Mouse (Mus musculus): ENCODE data around the gene Oas2. TPM values are rescaled to one million over a fixed set of nuclear protein-coding genes. Genes with fewer than 3 reads are reported as not detected.
A peak's percentile ranks its signal among the peaks of the same experiment; 100 is the strongest.

Oas2 gene
- polyA plus RNA-seq, 1 experiment, result 22.4 TPM

- H3K27ac ChIP-seq (ENCODE audit: control insufficient read depth, insufficient read depth, low read length), result no peak overlapping the region
- WGBS, result 93% methylated on average over 3 of the region's 3 CpGs
- TF ChIP-seq CTCF (IDR thresholded peaks at IDR 0.05; ENCODE audit: borderline replicate concordance, control insufficient read depth, extremely low read depth, insufficient read depth, low read length, poor library complexity) (no peak), POLR2A (IDR thresholded peaks at IDR 0.05; ENCODE audit: control insufficient read depth, extremely low read depth, insufficient read depth, low read length, poor library complexity) (no peak)
Observed at GRCm38 (mm10) chr5:120769396-120769795, 19.7 kb upstream of the Oas2 start.

DNA sequence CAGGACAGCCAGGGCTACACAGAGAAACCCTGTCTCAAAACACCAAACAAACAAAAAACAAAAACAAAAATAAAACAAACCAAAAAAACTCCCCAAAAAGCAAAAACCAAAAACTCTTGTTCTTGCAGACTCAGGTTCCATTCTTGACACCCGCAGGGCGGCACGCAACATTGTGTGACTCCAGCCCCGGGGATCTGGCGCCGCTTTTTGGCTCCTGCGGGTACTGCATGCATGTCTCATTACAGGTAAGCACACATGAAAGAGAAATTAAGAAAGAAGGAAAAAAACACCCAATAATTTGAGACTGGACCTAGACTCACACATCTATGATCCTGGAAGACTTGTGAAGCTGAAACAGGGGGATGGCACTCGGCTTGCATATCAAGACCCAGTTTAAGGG lies 15.4 kb upstream of the Oas2 start:
- H3K27ac ChIP-seq (ENCODE audit: control insufficient read depth, insufficient read depth, low read length), result no peak overlapping the region
- WGBS, result 90% methylated on average over 8 of the region's 8 CpGs
- no peaks in the 10 kb centered on the region for H3K36me3 ChIP-seq (ENCODE audit: control insufficient read depth, insufficient read depth, low read length)
- no peak for TF ChIP-seq POLR2A (IDR thresholded peaks at IDR 0.05; ENCODE audit: control insufficient read depth, extremely low read depth, insufficient read depth, low read length, poor library complexity)
- TF ChIP-seq CTCF (IDR thresholded peaks at IDR 0.05; ENCODE audit: borderline replicate concordance, control insufficient read depth, extremely low read depth, insufficient read depth, low read length, poor library complexity), result no peak
- H3K27me3 ChIP-seq (ENCODE audit: control insufficient read depth, insufficient read depth, low read length), result no peaks in the 10 kb centered on the region
- H3K4me3 ChIP-seq (ENCODE audit: control insufficient read depth, insufficient read depth, low read length), result no peak overlapping the region
- DNase-seq, result no peak
- peaks cover 2% of the 10 kb centered on the region; the same call in 1 of the 2 replicates for H3K4me1 ChIP-seq (replicated peaks; ENCODE audit: control insufficient read depth, insufficient read depth, low read length)

More at GRCm38 (mm10) chr5:120769396-120769795, 19.7 kb upstream of the Oas2 start:
- Histone ChIP-seq H3K4me3 (ENCODE audit: control insufficient read depth, insufficient read depth, low read length) (no peak overlapping the region), H3K27me3 (ENCODE audit: control insufficient read depth, insufficient read depth, low read length) (no peaks in the 10 kb centered on the region), H3K4me1 (replicated peaks; ENCODE audit: control insufficient read depth, insufficient read depth, low read length) (no peaks in the 10 kb centered on the region), H3K36me3 (ENCODE audit: control insufficient read depth, insufficient read depth, low read length) (no peaks in the 10 kb centered on the region)
- DNase-seq, result no peak

DNA sequence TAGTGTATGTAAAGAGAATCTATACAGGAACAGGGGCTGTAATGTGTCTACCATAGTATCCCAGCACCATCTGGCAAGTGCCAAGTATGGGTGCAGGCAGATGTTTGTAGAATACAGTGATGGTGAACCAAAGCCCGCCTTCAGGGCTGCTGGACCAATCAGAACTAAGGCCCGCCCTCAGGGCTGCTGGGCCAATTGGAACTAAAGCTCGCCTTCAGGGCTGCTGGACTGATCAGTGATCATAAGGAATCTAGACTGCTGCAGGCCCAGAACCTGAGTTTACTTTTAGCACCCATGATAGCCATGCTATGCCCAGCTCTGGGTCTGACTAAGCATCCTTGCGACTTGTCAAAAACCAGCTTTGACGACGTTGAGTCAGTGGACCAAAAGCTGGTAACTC lies 12.2 kb upstream of the Oas2 start:
- Histone ChIP-seq H3K27me3 (ENCODE audit: control insufficient read depth, insufficient read depth, low read length) (no peaks in the 10 kb centered on the region), H3K4me1 (replicated peaks; ENCODE audit: control insufficient read depth, insufficient read depth, low read length) (peaks cover 2% of the 10 kb centered on the region; the same call in 1 of the 2 replicates), H3K4me3 (ENCODE audit: control insufficient read depth, insufficient read depth, low read length) (no peak overlapping the region), H3K36me3 (ENCODE audit: control insufficient read depth, insufficient read depth, low read length) (no peaks in the 10 kb centered on the region), H3K27ac (ENCODE audit: control insufficient read depth, insufficient read depth, low read length) (no peak overlapping the region)
- no peak for DNase-seq
- 95% methylated on average over 6 of the region's 6 CpGs for WGBS
- TF ChIP-seq POLR2A (IDR thresholded peaks at IDR 0.05; ENCODE audit: control insufficient read depth, extremely low read depth, insufficient read depth, low read length, poor library complexity) (no peak), CTCF (IDR thresholded peaks at IDR 0.05; ENCODE audit: borderline replicate concordance, control insufficient read depth, extremely low read depth, insufficient read depth, low read length, poor library complexity) (no peak)

DNA sequence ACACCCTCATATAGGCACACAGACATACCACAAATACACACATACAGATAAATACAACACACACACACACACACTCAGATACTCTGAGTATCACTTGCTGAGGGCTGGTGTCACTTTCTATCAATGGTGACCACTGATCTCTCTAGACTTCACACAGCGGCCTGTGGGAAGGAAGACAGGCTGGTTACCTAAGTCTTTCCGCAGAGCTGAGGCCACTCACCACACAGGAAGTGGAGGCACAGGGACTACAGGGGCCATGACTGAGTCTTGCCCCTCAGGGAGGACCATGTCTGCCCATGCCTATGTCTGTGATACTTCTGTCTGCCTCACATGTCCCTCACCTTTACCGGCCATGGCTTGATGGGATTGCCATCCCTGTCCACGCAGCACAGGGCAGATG lies 4.6 kb upstream of the Oas2 start:
- WGBS, result 64% methylated on average over 4 of the region's 4 CpGs
- no peaks in the 10 kb centered on the region for H3K27me3 ChIP-seq (ENCODE audit: control insufficient read depth, insufficient read depth, low read length)
- H3K4me3 ChIP-seq (ENCODE audit: control insufficient read depth, insufficient read depth, low read length), result no peak overlapping the region
- H3K27ac ChIP-seq (ENCODE audit: control insufficient read depth, insufficient read depth, low read length), result no peak overlapping the region
- peaks cover 9% of the 10 kb centered on the region; the same call in 1 of the 2 replicates for H3K4me1 ChIP-seq (replicated peaks; ENCODE audit: control insufficient read depth, insufficient read depth, low read length)
- TF ChIP-seq POLR2A (IDR thresholded peaks at IDR 0.05; ENCODE audit: control insufficient read depth, extremely low read depth, insufficient read depth, low read length, poor library complexity), result no peak
- TF ChIP-seq CTCF (IDR thresholded peaks at IDR 0.05; ENCODE audit: borderline replicate concordance, control insufficient read depth, extremely low read depth, insufficient read depth, low read length, poor library complexity), result no peak
- H3K36me3 ChIP-seq (ENCODE audit: control insufficient read depth, insufficient read depth, low read length), result no peaks in the 10 kb centered on the region
- DNase-seq, result no peak

DNA sequence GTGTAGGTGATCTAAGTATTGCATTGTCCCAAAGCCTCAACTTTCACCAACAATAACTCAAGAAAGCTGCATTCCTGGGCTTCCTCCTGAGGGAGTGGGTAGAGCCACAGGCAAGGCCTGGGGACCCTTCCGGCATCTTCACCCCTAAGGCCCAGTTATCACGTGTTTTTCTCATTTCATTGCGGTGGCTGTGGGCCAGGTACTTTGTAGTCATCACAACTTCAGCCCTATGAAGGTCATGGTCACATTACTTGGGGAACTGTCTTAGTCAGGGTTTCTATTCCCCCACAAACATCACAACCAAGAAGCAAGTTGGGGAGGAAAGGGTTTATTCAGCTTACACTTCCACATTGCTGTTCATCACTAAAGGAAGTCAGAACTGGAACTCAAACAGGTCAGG lies 3.1 kb upstream of the Oas2 start:
- no peak overlapping the region for H3K27ac ChIP-seq (ENCODE audit: control insufficient read depth, insufficient read depth, low read length)
- WGBS, result 98% methylated on average over 3 of the region's 3 CpGs
- no peak for DNase-seq
- TF ChIP-seq POLR2A (IDR thresholded peaks at IDR 0.05; ENCODE audit: control insufficient read depth, extremely low read depth, insufficient read depth, low read length, poor library complexity) (no peak), CTCF (IDR thresholded peaks at IDR 0.05; ENCODE audit: borderline replicate concordance, control insufficient read depth, extremely low read depth, insufficient read depth, low read length, poor library complexity) (no peak)
- no peak overlapping the region for H3K4me3 ChIP-seq (ENCODE audit: control insufficient read depth, insufficient read depth, low read length)
- no peaks in the 10 kb centered on the region for H3K36me3 ChIP-seq (ENCODE audit: control insufficient read depth, insufficient read depth, low read length)
- no peaks in the 10 kb centered on the region for H3K27me3 ChIP-seq (ENCODE audit: control insufficient read depth, insufficient read depth, low read length)
- peaks cover 11% of the 10 kb centered on the region; the same call in 1 of the 2 replicates for H3K4me1 ChIP-seq (replicated peaks; ENCODE audit: control insufficient read depth, insufficient read depth, low read length)

- 93% methylated on average over 3 of the region's 3 CpGs for WGBS
- TF ChIP-seq CTCF (IDR thresholded peaks at IDR 0.05; ENCODE audit: borderline replicate concordance, control insufficient read depth, extremely low read depth, insufficient read depth, low read length, poor library complexity) (no peak), POLR2A (IDR thresholded peaks at IDR 0.05; ENCODE audit: control insufficient read depth, extremely low read depth, insufficient read depth, low read length, poor library complexity) (no peak)
- H3K27me3 ChIP-seq (ENCODE audit: control insufficient read depth, insufficient read depth, low read length), result no peaks in the 10 kb centered on the region
- no peak overlapping the region for H3K4me3 ChIP-seq (ENCODE audit: control insufficient read depth, insufficient read depth, low read length)
- no peak overlapping the region for H3K27ac ChIP-seq (ENCODE audit: control insufficient read depth, insufficient read depth, low read length)
- H3K4me1 ChIP-seq (replicated peaks; ENCODE audit: control insufficient read depth, insufficient read depth, low read length), result peaks cover 11% of the 10 kb centered on the region; the same call in 1 of the 2 replicates
- no peak for DNase-seq
- no peaks in the 10 kb centered on the region for H3K36me3 ChIP-seq (ENCODE audit: control insufficient read depth, insufficient read depth, low read length)
Observed at GRCm38 (mm10) chr5:120751206-120751605, 1.6 kb upstream of the Oas2 start.

GRCm38 (mm10) chr5:120746451-120746850 lies 3.2 kb downstream of the Oas2 start:
- peaks cover 11% of the 10 kb centered on the region; the same call in 1 of the 2 replicates for H3K4me1 ChIP-seq (replicated peaks; ENCODE audit: control insufficient read depth, insufficient read depth, low read length)
- no peaks in the 10 kb centered on the region for H3K27me3 ChIP-seq (ENCODE audit: control insufficient read depth, insufficient read depth, low read length)
- peak; percentile 60 for DNase-seq
- H3K27ac ChIP-seq (ENCODE audit: control insufficient read depth, insufficient read depth, low read length), result no peak overlapping the region
- no peaks in the 10 kb centered on the region for H3K36me3 ChIP-seq (ENCODE audit: control insufficient read depth, insufficient read depth, low read length)
- no peak for TF ChIP-seq POLR2A (IDR thresholded peaks at IDR 0.05; ENCODE audit: control insufficient read depth, extremely low read depth, insufficient read depth, low read length, poor library complexity)
- TF ChIP-seq CTCF (IDR thresholded peaks at IDR 0.05; ENCODE audit: borderline replicate concordance, control insufficient read depth, extremely low read depth, insufficient read depth, low read length, poor library complexity), result no peak
- 13% methylated on average over 5 of the region's 5 CpGs for WGBS
- H3K4me3 ChIP-seq (ENCODE audit: control insufficient read depth, insufficient read depth, low read length), result no peak overlapping the region
